Mouse (Mus musculus): ENCODE results near the gene Parp6. TPM values are rescaled to one million over a fixed set of nuclear protein-coding genes. Genes with fewer than 3 reads are reported as not detected.

Gene Parp6
- 4.7 and 5.9 TPM in 2 replicates for polyA plus RNA-seq (2012; rRNA removed)

GRCm38 (mm10) chr9:59616622-59617306 is at the start of gene Parp6:
Gene Parp6 (plus strand): TSS chr9:59617284.

DNA sequence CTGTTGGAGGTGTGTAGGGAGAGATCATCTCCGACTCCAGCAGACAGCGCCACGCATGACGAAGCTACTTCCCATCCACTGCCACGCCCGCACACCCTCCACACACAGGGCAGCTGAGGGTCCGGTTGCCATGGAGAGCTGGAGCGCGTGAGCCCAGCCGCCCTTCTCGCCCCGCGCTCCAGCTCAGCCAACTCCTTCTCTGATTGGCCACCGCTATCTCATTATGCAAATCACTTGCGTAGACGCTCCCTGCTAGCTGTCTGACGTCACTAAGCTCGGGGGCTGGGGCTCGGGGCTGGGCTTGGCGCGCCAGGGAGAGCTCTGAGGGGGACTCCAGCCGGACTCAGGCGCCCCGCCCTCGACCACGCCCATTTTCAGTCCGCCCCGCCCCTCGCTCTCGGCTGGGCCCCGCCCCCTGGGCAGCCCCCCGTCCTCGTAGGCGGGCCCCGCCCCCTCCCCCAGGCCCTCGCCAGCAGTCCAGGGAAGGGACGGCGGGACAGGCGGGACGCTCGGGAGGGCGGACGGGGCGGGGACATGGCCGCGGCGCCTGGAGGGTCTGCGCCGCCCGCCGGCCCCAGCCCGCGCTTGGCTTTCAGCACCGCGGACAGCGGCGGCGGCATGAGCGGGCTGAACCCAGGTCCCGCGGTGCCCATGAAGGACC is 39.1 kb upstream of the Parp6 start, which contains the start of gene Celf6:
Gene Celf6 (plus strand): TSS at position 74 of the 661 bp plus-strand sequence.

DNA sequence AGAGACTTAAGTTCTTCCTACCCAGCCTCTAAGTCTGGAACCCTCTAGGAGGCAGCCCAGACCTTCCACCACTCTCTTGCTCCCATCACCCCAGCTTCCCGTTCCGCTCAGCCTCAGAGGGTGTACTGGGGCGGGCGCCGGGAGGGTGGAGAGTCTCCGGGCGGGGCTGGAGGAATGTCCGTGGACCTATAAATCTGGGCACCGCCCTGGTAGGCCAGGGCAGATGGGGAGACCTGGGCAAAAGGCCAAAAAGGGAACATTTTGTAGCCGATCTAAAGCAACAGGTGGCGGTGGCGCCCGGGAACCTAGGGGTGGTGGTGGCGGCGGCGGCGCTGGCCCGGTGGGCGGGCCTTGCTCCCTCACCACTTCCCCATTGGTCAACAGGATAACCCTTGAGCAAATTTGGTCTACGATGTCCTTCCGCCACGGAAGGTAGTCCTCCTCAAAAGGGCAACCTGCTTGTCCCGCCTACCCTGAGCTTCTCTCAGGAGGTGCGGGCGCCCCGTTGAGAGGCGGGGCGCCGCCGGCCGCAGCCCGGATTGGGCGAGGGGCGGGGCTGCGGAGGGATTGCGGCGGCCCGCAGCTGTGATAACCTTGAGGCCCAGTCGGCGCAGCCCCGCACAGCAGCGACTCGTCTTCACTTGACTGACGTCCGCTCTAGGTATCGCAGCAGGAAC is 39.0 kb downstream of the Parp6 start, which contains the start of gene Pkm:
Gene Pkm (plus strand): TSS at position 411 of the 677 bp plus-strand sequence.

GRCm38 (mm10) chr9:59679678-59680533 is 62.8 kb downstream of the Parp6 start, which contains the start of gene Gramd2:
Gene Gramd2 (plus strand): TSS chr9:59680144.

Other genes starting within 250 kb of the Parp6 start
- 11.4 and 13.4 TPM in 2 replicates for gene Arih1, start 130.7 kb upstream of the Parp6 start, polyA plus RNA-seq (2012; rRNA removed)
- gene Hexa, start 77.7 kb upstream of the Parp6 start, polyA plus RNA-seq (2012; rRNA removed), result 17.0 and 19.4 TPM in 2 replicates
- gene Tmem202, start 77.4 kb upstream of the Parp6 start, polyA plus RNA-seq (2012; rRNA removed), result 0.02 and 0.05 TPM in 2 replicates
- not detected in 2 replicates for gene Celf6, start 39.4 kb upstream of the Parp6 start, polyA plus RNA-seq (2012; rRNA removed)
- 116 and 117 TPM in 2 replicates for gene Pkm, start 39.1 kb downstream of the Parp6 start, polyA plus RNA-seq (2012; rRNA removed)
- gene Gramd2, start 62.9 kb downstream of the Parp6 start, polyA plus RNA-seq (2012; rRNA removed), result 0.05 and 0.06 TPM in 2 replicates
- gene Senp8, start 133.4 kb downstream of the Parp6 start, polyA plus RNA-seq (2012; rRNA removed), result 1.5 and 1.6 TPM in 2 replicates
- 2.7 TPM in 2 replicates for gene Myo9a, start 133.6 kb downstream of the Parp6 start, polyA plus RNA-seq (2012; rRNA removed)

All from liver, embryonic 14 days (tissue).